Mouse (Mus musculus): ENCODE data around the gene Ltv1. TPM values are rescaled to one million over a fixed set of nuclear protein-coding genes. Genes with fewer than 3 reads are reported as not detected.

Ltv1 gene
- polyA plus RNA-seq, 1 experiment, result 0.91 TPM

DNA sequence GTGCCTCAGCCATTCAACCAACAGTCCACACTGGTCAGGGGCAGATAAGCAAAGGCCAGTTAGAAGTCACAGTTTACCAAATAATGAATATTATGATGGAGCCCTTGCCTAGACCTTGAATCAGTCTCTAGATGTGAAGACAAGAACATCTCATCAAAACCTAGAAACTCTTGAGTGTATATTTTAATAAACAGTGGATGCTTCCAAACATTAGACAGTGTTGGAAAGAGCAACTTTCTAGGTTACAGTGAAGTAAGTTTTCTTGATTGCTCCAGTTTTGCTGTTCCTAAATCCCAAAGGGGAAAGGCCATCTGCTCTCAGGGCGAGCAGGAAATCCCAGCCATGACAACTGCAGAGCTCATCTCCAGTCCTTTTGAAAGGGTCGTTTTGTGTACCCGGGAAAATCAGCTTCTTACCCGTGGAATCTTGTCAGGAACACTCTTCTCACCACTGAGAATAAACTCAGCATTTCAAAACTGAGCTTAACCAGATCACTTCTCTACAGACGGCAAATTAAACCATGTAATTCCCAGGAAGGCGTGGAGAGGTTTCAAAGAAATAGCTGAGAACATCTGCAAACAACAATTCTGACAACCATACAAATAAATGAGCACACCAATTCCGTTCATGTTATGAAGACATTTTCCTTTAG lies 14.9 kb downstream of the Ltv1 start, which contains the start of gene Zc2hc1b:
Gene Zc2hc1b (minus strand): TSS at position 51 of the 652 bp plus-strand sequence.
- Histone ChIP-seq H3K36me3 (ENCODE audit: control insufficient read depth) (peaks cover 74% of the 10 kb centered on the region), H3K4me1 (ENCODE audit: control insufficient read depth) (no peaks in the 10 kb centered on the region), H3K4me3 (replicated peaks) (no peak within 1 kb of the TSS), H3K9me3 (ENCODE audit: control insufficient read depth, low read length) (no peaks in the 10 kb centered on the region), H3K27me3 (ENCODE audit: control insufficient read depth) (no peaks in the 10 kb centered on the region)
- TF ChIP-seq GATA1 (IDR thresholded peaks at IDR 0.05; ENCODE audit: low read length), result no peak
- TF ChIP-seq TAL1 (IDR thresholded peaks at IDR 0.05; ENCODE audit: low read length), result no peak

DNA sequence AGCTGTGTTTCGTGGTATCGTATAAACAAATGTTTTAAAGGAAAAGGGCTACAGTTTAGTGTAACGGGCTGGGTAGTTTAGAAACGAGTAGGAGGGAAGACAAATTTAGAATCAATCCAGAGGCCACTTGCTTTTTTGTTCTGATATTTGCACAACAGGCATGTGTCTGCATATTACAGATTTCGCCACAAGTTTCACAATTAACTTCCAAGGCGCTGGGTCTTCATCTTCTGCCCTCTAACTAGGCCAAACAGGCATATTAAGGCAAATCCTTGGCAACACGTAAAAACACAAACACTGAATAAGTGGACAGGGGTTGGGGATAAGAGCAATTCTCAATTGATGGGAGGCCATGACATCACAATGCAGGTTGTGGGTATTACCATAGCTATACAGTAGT lies 17.1 kb downstream of the Ltv1 start:
- no peaks in the 10 kb centered on the region for H3K4me1 ChIP-seq (ENCODE audit: control insufficient read depth)
- peaks cover 52% of the 10 kb centered on the region for H3K36me3 ChIP-seq (ENCODE audit: control insufficient read depth)
- no peaks in the 10 kb centered on the region for H3K27me3 ChIP-seq (ENCODE audit: control insufficient read depth)
- no peak overlapping the region for H3K4me3 ChIP-seq (replicated peaks)
- H3K9me3 ChIP-seq (ENCODE audit: control insufficient read depth, low read length), result no peaks in the 10 kb centered on the region
- TF ChIP-seq TAL1 (IDR thresholded peaks at IDR 0.05; ENCODE audit: low read length) (no peak), GATA1 (IDR thresholded peaks at IDR 0.05; ENCODE audit: low read length) (no peak)

DNA sequence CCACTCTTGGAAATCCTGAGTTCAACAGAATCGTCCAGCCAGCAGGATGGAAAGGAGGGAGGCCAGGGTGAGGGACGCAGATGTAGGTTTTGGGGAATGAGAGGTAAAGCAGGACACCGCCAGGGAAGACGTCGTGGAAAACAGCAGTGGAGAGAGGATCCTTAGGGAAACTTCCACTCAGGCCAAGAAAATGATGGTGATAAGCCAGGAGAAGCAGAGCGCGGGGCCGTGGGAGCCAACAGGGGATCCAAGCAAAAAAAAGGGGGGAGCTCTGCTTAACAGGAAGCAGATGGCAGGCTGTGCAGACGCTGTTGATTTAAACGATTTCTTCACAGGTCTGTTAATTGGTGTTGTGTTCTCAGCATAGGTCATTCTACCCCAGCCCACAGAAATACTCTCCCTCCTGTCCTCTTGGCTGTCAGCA lies 20.2 kb downstream of the Ltv1 start:
- H3K9me3 ChIP-seq (ENCODE audit: control insufficient read depth, low read length), result no peaks in the 10 kb centered on the region
- no peak for TF ChIP-seq TAL1 (IDR thresholded peaks at IDR 0.05; ENCODE audit: low read length)
- TF ChIP-seq GATA1 (IDR thresholded peaks at IDR 0.05; ENCODE audit: low read length), result no peak

DNA sequence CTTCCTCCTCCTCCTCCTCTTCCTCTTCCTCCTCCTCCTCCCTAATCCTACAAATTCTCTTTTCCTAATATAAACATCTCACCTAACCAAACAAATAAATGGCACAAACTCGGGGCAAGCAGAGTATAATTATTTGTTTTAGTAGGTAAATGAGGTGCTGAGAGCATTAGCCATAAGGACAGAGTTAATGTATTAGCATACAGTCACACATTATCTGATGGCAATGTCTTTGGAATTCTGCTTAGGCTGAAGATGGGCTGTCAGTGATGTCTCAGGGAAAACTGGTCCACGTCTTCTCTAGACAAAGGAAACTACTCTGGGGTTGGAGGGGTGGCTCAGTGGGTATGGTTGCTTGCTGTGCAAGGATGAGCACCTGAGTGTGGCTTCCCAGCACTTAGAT lies 21.5 kb downstream of the Ltv1 start:
- H3K4me1 ChIP-seq (ENCODE audit: control insufficient read depth), result no peaks in the 10 kb centered on the region
- H3K36me3 ChIP-seq (ENCODE audit: control insufficient read depth), result peaks cover 10% of the 10 kb centered on the region
- TF ChIP-seq GATA1 (IDR thresholded peaks at IDR 0.05; ENCODE audit: low read length) (no peak), TAL1 (IDR thresholded peaks at IDR 0.05; ENCODE audit: low read length) (no peak)
- no peak overlapping the region for H3K4me3 ChIP-seq (replicated peaks)
- no peaks in the 10 kb centered on the region for H3K9me3 ChIP-seq (ENCODE audit: control insufficient read depth, low read length)
- no peaks in the 10 kb centered on the region for H3K27me3 ChIP-seq (ENCODE audit: control insufficient read depth)

More for the DNA sequence above, 20.2 kb downstream of the Ltv1 start:
- Histone ChIP-seq H3K27me3 (ENCODE audit: control insufficient read depth) (no peaks in the 10 kb centered on the region), H3K36me3 (ENCODE audit: control insufficient read depth) (peaks cover 22% of the 10 kb centered on the region), H3K4me3 (replicated peaks) (no peak overlapping the region), H3K4me1 (ENCODE audit: control insufficient read depth) (no peaks in the 10 kb centered on the region)

DNA sequence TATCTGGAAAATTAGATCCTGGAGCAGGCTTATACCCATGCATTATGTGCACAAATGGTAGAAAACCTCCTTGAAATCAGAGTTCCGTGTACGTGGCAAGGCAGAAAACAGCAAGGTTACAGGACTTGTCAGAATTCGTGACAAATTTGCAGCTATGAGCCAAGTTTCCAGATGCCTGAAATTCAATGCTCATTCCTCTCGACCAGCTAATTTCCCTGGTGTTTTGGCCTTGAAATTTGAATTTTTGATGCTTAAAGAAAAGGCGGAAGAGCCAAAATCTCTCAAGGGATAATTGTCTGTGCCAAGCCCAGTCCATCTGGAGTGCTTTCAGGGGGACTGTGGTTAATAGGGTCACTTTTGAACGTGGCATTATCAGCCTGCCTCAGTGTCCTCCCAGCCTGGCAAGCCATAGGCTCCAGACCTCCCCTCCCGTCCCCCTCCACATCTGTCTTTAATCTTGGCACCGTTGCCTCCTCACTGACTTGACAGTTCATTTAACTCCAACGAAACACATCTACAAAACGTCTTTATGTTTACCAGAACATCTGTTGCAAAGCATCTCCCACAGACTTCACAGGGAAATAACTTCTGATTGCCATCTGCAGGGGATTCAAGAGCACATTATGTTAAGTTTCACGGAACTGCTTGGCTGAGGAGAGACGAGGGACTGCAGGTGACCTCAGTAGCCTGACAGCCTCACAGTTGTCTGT lies 22.1 kb downstream of the Ltv1 start:
- H3K27me3 ChIP-seq (ENCODE audit: control insufficient read depth), result no peaks in the 10 kb centered on the region
- H3K4me3 ChIP-seq (replicated peaks), result no peak overlapping the region
- TF ChIP-seq TAL1 (IDR thresholded peaks at IDR 0.05; ENCODE audit: low read length) (no peak), GATA1 (IDR thresholded peaks at IDR 0.05; ENCODE audit: low read length) (no peak)
- peaks cover 5% of the 10 kb centered on the region for H3K36me3 ChIP-seq (ENCODE audit: control insufficient read depth)
- no peaks in the 10 kb centered on the region for H3K9me3 ChIP-seq (ENCODE audit: control insufficient read depth, low read length)
- no peaks in the 10 kb centered on the region for H3K4me1 ChIP-seq (ENCODE audit: control insufficient read depth)

DNA sequence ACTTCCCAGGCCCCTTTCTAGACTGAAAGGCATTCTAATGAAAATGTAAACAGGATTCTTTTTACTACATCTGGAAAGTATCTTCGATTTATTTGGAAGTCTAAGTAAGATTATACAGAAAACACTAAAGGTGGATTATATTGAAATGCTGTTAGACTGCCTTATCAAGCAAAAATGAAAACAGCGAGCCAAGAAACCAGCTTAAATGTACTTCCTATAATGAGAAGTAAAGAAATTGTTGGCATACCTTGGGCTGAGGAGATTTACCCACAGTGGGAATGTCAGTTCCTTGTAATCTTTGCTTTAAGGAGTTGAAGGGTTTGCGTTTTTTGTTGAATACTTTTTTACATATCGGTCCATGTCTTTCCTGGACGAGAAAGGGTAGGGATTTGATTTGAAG lies 24.5 kb downstream of the Ltv1 start:
- TF ChIP-seq GATA1 (IDR thresholded peaks at IDR 0.05; ENCODE audit: low read length) (no peak), TAL1 (IDR thresholded peaks at IDR 0.05; ENCODE audit: low read length) (no peak)
- Histone ChIP-seq H3K4me3 (replicated peaks) (no peak overlapping the region), H3K27me3 (ENCODE audit: control insufficient read depth) (no peaks in the 10 kb centered on the region), H3K9me3 (ENCODE audit: control insufficient read depth, low read length) (no peaks in the 10 kb centered on the region), H3K4me1 (ENCODE audit: control insufficient read depth) (no peaks in the 10 kb centered on the region), H3K36me3 (ENCODE audit: control insufficient read depth) (no peaks in the 10 kb centered on the region)

DNA sequence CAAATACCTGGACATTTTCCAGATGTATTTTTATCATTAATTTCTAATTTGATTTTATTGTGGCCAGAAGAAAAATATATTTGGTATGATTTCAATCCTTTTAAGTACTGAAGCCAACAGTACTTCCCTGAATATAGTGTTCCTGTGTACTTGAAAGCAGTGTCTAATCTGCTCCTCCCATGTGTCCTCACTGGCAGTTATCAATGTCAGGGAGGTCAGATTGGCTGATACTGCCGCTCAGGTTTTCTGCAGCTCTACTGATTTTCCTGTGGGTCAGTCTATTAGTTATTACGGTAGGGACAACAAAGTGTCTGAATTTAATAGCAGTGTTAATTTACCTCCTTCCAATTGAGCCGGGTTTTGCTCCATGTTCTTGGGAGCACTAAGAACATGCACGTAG lies 30.9 kb downstream of the Ltv1 start:
- no peaks in the 10 kb centered on the region for H3K36me3 ChIP-seq (ENCODE audit: control insufficient read depth)
- TF ChIP-seq GATA1 (IDR thresholded peaks at IDR 0.05; ENCODE audit: low read length) (no peak), TAL1 (IDR thresholded peaks at IDR 0.05; ENCODE audit: low read length) (no peak)
- peaks cover 1% of the 10 kb centered on the region; the same call in 1 of the 2 replicates for H3K4me1 ChIP-seq (ENCODE audit: control insufficient read depth)
- no peaks in the 10 kb centered on the region for H3K27me3 ChIP-seq (ENCODE audit: control insufficient read depth)
- no peaks in the 10 kb centered on the region for H3K9me3 ChIP-seq (ENCODE audit: control insufficient read depth, low read length)
- H3K4me3 ChIP-seq (replicated peaks), result no peak overlapping the region

DNA sequence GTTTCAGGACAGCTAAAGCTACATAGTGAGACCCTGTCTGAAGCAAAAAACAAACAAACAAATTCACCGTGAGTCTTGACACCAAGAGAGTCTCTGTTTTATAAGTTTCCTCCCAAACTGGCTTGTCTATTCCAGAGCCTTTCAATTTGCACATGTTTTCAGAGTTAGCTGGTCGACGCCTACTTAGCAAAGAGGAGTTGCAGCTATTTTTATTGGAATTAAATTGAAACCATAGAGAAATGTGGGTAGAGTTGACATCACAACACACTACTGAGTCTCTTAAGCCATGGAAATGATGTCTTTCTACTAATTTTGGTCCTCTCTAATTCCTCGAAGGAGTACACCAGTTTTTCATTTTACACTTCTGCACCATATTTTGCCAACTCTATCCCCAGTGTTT lies 32.1 kb downstream of the Ltv1 start:
- Histone ChIP-seq H3K9me3 (ENCODE audit: control insufficient read depth, low read length) (no peaks in the 10 kb centered on the region), H3K4me3 (replicated peaks) (no peak overlapping the region), H3K27me3 (ENCODE audit: control insufficient read depth) (no peaks in the 10 kb centered on the region), H3K36me3 (ENCODE audit: control insufficient read depth) (no peaks in the 10 kb centered on the region), H3K4me1 (ENCODE audit: control insufficient read depth) (peaks cover 1% of the 10 kb centered on the region; the same call in 1 of the 2 replicates)
- TF ChIP-seq GATA1 (IDR thresholded peaks at IDR 0.05; ENCODE audit: low read length) (no peak), TAL1 (IDR thresholded peaks at IDR 0.05; ENCODE audit: low read length) (no peak)

DNA sequence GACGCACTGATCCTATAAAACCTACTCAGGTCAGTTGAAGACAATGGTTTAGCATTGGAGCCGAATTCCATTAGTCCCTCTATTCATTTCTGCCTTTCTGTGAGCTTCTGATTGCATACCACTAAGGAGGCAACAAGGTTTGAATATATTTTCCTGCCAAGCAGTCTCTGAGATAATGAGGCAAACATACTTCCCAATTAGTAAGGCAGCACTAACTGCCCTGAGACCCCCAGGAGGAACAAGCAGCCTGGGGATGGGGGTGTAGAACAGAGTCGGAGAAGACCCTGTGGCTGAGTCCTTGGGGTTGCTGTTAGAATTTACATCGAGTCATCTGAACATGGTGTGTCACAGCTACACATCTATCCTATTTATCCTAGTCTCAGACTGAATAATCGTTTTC lies 37.6 kb downstream of the Ltv1 start:
- H3K4me3 ChIP-seq (replicated peaks), result no peak overlapping the region
- TF ChIP-seq TAL1 (IDR thresholded peaks at IDR 0.05; ENCODE audit: low read length) (no peak), GATA1 (IDR thresholded peaks at IDR 0.05; ENCODE audit: low read length) (no peak)
- no peaks in the 10 kb centered on the region for H3K36me3 ChIP-seq (ENCODE audit: control insufficient read depth)
- no peaks in the 10 kb centered on the region for H3K4me1 ChIP-seq (ENCODE audit: control insufficient read depth)
- no peaks in the 10 kb centered on the region for H3K9me3 ChIP-seq (ENCODE audit: control insufficient read depth, low read length)
- no peaks in the 10 kb centered on the region for H3K27me3 ChIP-seq (ENCODE audit: control insufficient read depth)
